Mouse (Mus musculus): ENCODE results near the gene Cyp21a1. TPM values are rescaled to one million over a fixed set of nuclear protein-coding genes. Genes with fewer than 3 reads are reported as not detected.

Gene Cyp21a1
- polyA plus RNA-seq, 1 experiment from 2014 or later = not detected

Small RNAs within 50 kb of the gene (microRNA-seq; reads per million reads assigned to microRNA genes)
- not detected for gene Gm27471
- 1.1 reads per million for gene Mir6970
- gene Mir6971 = 0.66 reads per million

Other genes starting within 250 kb of the Cyp21a1 start
- 10.2 and 11.6 TPM in 2 replicates for gene Notch4, start 240.3 kb downstream of the Cyp21a1 start, polyA plus RNA-seq (2016; fragmentation: Nextera tagmentation; extraction: Ambion mirVana)
- gene Gpsm3, start 214.8 kb downstream of the Cyp21a1 start, polyA plus RNA-seq (2016; fragmentation: Nextera tagmentation; extraction: Ambion mirVana) = 4.2 and 5.5 TPM in 2 replicates
- 17.1 and 18.4 TPM in 2 replicates for gene Pbx2, start 213.3 kb downstream of the Cyp21a1 start, polyA plus RNA-seq (2016; fragmentation: Nextera tagmentation; extraction: Ambion mirVana)
- gene Ager, start 206.7 kb downstream of the Cyp21a1 start, polyA plus RNA-seq (2016; fragmentation: Nextera tagmentation; extraction: Ambion mirVana) = 1.9 and 2.3 TPM in 2 replicates
- gene Rnf5, start 200.9 kb downstream of the Cyp21a1 start, polyA plus RNA-seq (2016; fragmentation: Nextera tagmentation; extraction: Ambion mirVana) = 249 and 263 TPM in 2 replicates
- gene Agpat1, start 200.3 kb downstream of the Cyp21a1 start, polyA plus RNA-seq (2016; fragmentation: Nextera tagmentation; extraction: Ambion mirVana) = 81.1 and 97.7 TPM in 2 replicates
- gene Egfl8, start 188.6 kb downstream of the Cyp21a1 start, polyA plus RNA-seq (2016; fragmentation: Nextera tagmentation; extraction: Ambion mirVana) = 13.0 and 15.5 TPM in 2 replicates
- gene Ppt2, start 176.1 kb downstream of the Cyp21a1 start, polyA plus RNA-seq (2016; fragmentation: Nextera tagmentation; extraction: Ambion mirVana) = 22.9 and 25.2 TPM in 2 replicates
- 1.4 and 1.6 TPM in 2 replicates for gene Prrt1, start 175.0 kb downstream of the Cyp21a1 start, polyA plus RNA-seq (2016; fragmentation: Nextera tagmentation; extraction: Ambion mirVana)
- gene Fkbpl, start 159.8 kb downstream of the Cyp21a1 start, polyA plus RNA-seq (2016; fragmentation: Nextera tagmentation; extraction: Ambion mirVana) = 17.4 and 17.5 TPM in 2 replicates
- 116 and 120 TPM in 2 replicates for gene Atf6b, start 157.4 kb downstream of the Cyp21a1 start, polyA plus RNA-seq (2016; fragmentation: Nextera tagmentation; extraction: Ambion mirVana)
- gene Tnxb, start 134.0 kb downstream of the Cyp21a1 start, polyA plus RNA-seq (2016; fragmentation: Nextera tagmentation; extraction: Ambion mirVana) = 0.03 TPM in 2 replicates
- gene C4b, start 60.7 kb downstream of the Cyp21a1 start, polyA plus RNA-seq (2016; fragmentation: Nextera tagmentation; extraction: Ambion mirVana) = not detected in 2 replicates
- gene Stk19, start 32.4 kb upstream of the Cyp21a1 start, polyA plus RNA-seq (2016; fragmentation: Nextera tagmentation; extraction: Ambion mirVana) = 30.8 and 30.9 TPM in 2 replicates
- gene Dxo, start 32.5 kb upstream of the Cyp21a1 start, polyA plus RNA-seq (2016; fragmentation: Nextera tagmentation; extraction: Ambion mirVana) = 64.1 and 66.2 TPM in 2 replicates
- gene Skiv2l, start 45.6 kb upstream of the Cyp21a1 start, polyA plus RNA-seq (2016; fragmentation: Nextera tagmentation; extraction: Ambion mirVana) = 61.2 and 64.7 TPM in 2 replicates
- 95.9 and 98.6 TPM in 2 replicates for gene Nelfe, start 45.8 kb upstream of the Cyp21a1 start, polyA plus RNA-seq (2016; fragmentation: Nextera tagmentation; extraction: Ambion mirVana)
- 2.0 and 3.0 TPM in 2 replicates for gene Cfb, start 58.0 kb upstream of the Cyp21a1 start, polyA plus RNA-seq (2016; fragmentation: Nextera tagmentation; extraction: Ambion mirVana)
- gene Zbtb12, start 74.9 kb upstream of the Cyp21a1 start, polyA plus RNA-seq (2016; fragmentation: Nextera tagmentation; extraction: Ambion mirVana) = 11.5 and 12.0 TPM in 2 replicates
- not detected in 2 replicates for gene Gm20547, start 77.5 kb upstream of the Cyp21a1 start, polyA plus RNA-seq (2016; fragmentation: Nextera tagmentation; extraction: Ambion mirVana)
- 1.0 and 1.5 TPM in 2 replicates for gene C2, start 93.7 kb upstream of the Cyp21a1 start, polyA plus RNA-seq (2016; fragmentation: Nextera tagmentation; extraction: Ambion mirVana)
- 113 and 117 TPM in 2 replicates for gene Ehmt2, start 93.9 kb upstream of the Cyp21a1 start, polyA plus RNA-seq (2016; fragmentation: Nextera tagmentation; extraction: Ambion mirVana)
- not detected in 2 replicates for gene Slc44a4, start 109.9 kb upstream of the Cyp21a1 start, polyA plus RNA-seq (2016; fragmentation: Nextera tagmentation; extraction: Ambion mirVana)
- 24.4 and 27.3 TPM in 2 replicates for gene Neu1, start 126.7 kb upstream of the Cyp21a1 start, polyA plus RNA-seq (2016; fragmentation: Nextera tagmentation; extraction: Ambion mirVana)
- gene Hspa1b, start 154.7 kb upstream of the Cyp21a1 start, polyA plus RNA-seq (2016; fragmentation: Nextera tagmentation; extraction: Ambion mirVana) = 0.26 TPM in 1 of 2 replicates, not detected in the other
- gene Gm20481, start 165.4 kb upstream of the Cyp21a1 start, polyA plus RNA-seq (2016; fragmentation: Nextera tagmentation; extraction: Ambion mirVana) = not detected in 2 replicates
- gene Hspa1a, start 167.6 kb upstream of the Cyp21a1 start, polyA plus RNA-seq (2016; fragmentation: Nextera tagmentation; extraction: Ambion mirVana) = 3.1 and 3.5 TPM in 2 replicates
- 1.4 and 2.3 TPM in 2 replicates for gene Hspa1l, start 168.1 kb upstream of the Cyp21a1 start, polyA plus RNA-seq (2016; fragmentation: Nextera tagmentation; extraction: Ambion mirVana)
- 150 and 158 TPM in 2 replicates for gene Lsm2, start 177.3 kb upstream of the Cyp21a1 start, polyA plus RNA-seq (2016; fragmentation: Nextera tagmentation; extraction: Ambion mirVana)
- 118 and 119 TPM in 2 replicates for gene Vars, start 196.4 kb upstream of the Cyp21a1 start, polyA plus RNA-seq (2016; fragmentation: Nextera tagmentation; extraction: Ambion mirVana)
- gene Vwa7, start 212.0 kb upstream of the Cyp21a1 start, polyA plus RNA-seq (2016; fragmentation: Nextera tagmentation; extraction: Ambion mirVana) = 0.06 and 0.15 TPM in 2 replicates
- 3.8 and 5.0 TPM in 2 replicates for gene Sapcd1, start 223.5 kb upstream of the Cyp21a1 start, polyA plus RNA-seq (2016; fragmentation: Nextera tagmentation; extraction: Ambion mirVana)
- 3.1 and 4.1 TPM in 2 replicates for gene Msh5, start 242.2 kb upstream of the Cyp21a1 start, polyA plus RNA-seq (2016; fragmentation: Nextera tagmentation; extraction: Ambion mirVana)
- gene Clic1, start 245.4 kb upstream of the Cyp21a1 start, polyA plus RNA-seq (2016; fragmentation: Nextera tagmentation; extraction: Ambion mirVana) = 169 and 178 TPM in 2 replicates